Mouse (Mus musculus) ES-Bruce4 (cell line): ENCODE data around the gene Ubqln1. TPM values are rescaled to one million over a fixed set of nuclear protein-coding genes. Genes with fewer than 3 reads are reported as not detected.
A peak's percentile ranks its signal among the peaks of the same experiment; 100 is the strongest.

ENCODE experiments used
- H3K27ac ChIP-seq: 2 replicates; pipeline ENCODE4 v1.5.1; 2012; ENCODE audit warnings: low read length, inconsistent platforms; ENCODE audit not compliant: insufficient read depth
- H3K27me3 ChIP-seq: 2 replicates; pipeline ENCODE4 v1.6.1; 2012; ENCODE audit warnings: mild to moderate bottlenecking, low read length, inconsistent platforms; ENCODE audit not compliant: control insufficient read depth, poor library complexity, insufficient read depth, severe bottlenecking
- H3K36me3 ChIP-seq: 2 replicates; pipeline ENCODE4 v1.6.1; 2012; ENCODE audit warnings: inconsistent platforms, mild to moderate bottlenecking, low read length, moderate library complexity; ENCODE audit not compliant: control insufficient read depth, poor library complexity, insufficient read depth, severe bottlenecking
- H3K4me1 ChIP-seq: one replicate; pipeline ENCODE4 v1.8.1; 2011; ENCODE audit warnings: low read length; ENCODE audit not compliant: control insufficient read depth, insufficient read depth
- H3K4me3 ChIP-seq: 2 replicates; pipeline ENCODE4 v1.5.1; 2011; ENCODE audit warnings: low read depth, mild to moderate bottlenecking, low read length
- H3K9ac ChIP-seq: 2 replicates; pipeline ENCODE4 v1.6.1; 2012; ENCODE audit warnings: low read depth, mild to moderate bottlenecking, inconsistent platforms; ENCODE audit not compliant: poor library complexity, severe bottlenecking
- H3K9me3 ChIP-seq: replicated peaks from 2 replicates; pipeline ENCODE4 v1.6.1; 2012; ENCODE audit warnings: mild to moderate bottlenecking, low read length, inconsistent platforms; ENCODE audit not compliant: control insufficient read depth, poor library complexity, insufficient read depth, severe bottlenecking
- CTCF ChIP-seq: IDR thresholded peaks from one replicate; pipeline ENCODE4 v1.8.1; 2011; ENCODE audit warnings: low read depth, low read length
- EP300 ChIP-seq: IDR thresholded peaks from 2 replicates; pipeline ENCODE4 v1.6.1; 2011; ENCODE audit warnings: low read depth, low read length; ENCODE audit not compliant: insufficient read depth
- POLR2A ChIP-seq: IDR thresholded peaks from one replicate; pipeline ENCODE4 v1.8.1; 2011; ENCODE audit warnings: low read length; ENCODE audit not compliant: insufficient read depth
- polyA plus RNA-seq: library from polyadenylated mRNA; stranded (reverse); fragments of >200 nt; gene quantifications from 2 replicates; pipeline ENCODE4 v1.2.4, GENCODE M21; 2011; ENCODE audit warnings: low read depth; ENCODE audit not compliant: missing spikeins, insufficient read depth, insufficient read length

The Ubqln1 gene
- polyA plus RNA-seq, 1 experiment: 182 TPM

DNA sequence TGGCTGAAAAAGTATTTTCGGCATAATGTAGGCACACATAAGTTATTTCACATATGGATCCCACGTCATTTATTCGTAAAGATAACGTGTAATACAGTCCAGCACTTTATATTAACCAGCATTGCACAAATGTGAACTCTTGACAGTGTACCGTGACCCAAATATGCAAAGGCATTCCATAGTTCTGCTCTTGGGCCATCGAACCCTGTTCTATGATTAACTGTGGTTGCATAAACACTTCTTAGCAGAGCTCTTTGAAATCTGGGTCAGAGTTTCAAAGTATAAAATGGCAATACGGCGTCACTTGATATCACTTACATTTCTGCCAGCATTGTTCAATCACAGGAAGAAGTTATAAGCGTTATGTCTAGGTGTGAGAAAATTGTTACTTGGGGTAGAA is 942 bp upstream of the Ubqln1 start:
- TF ChIP-seq POLR2A (no peak), CTCF (no peak), EP300 (no peak)
- peak overlapping the region; percentile 79 for H3K27ac ChIP-seq
- H3K4me1 ChIP-seq: no peaks in the 10 kb centered on the region
- H3K27me3 ChIP-seq: no peaks in the 10 kb centered on the region
- H3K36me3 ChIP-seq: no peaks in the 10 kb centered on the region
- peak overlapping the region; percentile 98 for H3K9ac ChIP-seq
- peak overlapping the region; percentile 84 for H3K4me3 ChIP-seq
- H3K9me3 ChIP-seq: no peaks in the 10 kb centered on the region

DNA sequence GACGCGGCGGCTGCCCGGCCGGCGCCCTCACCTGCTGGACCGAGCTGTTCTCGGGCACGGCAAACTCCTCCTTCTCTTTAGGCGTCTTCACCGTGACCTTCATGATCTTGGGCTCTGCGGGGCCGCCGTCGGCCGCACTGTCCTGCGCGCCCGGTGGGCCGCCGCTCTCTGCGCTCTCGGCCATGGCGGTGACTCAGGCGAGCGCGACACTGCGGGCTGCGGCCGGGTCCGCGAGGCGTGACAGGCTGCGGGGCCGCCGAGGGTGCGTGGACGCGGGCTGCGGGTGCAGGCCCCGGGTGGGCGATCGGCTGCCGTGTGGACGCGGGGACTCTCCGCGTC is 231 bp downstream of the Ubqln1 start:
- TF ChIP-seq POLR2A (no peak), CTCF (no peak), EP300 (no peak)
- Histone ChIP-seq H3K4me1 (no peaks in the 10 kb centered on the region), H3K4me3 (peak overlapping the region; percentile 84), H3K27ac (no peak overlapping the region), H3K27me3 (no peaks in the 10 kb centered on the region), H3K9ac (peak overlapping the region; percentile 98), H3K36me3 (no peaks in the 10 kb centered on the region; the same call in 1 of the 2 replicates), H3K9me3 (no peaks in the 10 kb centered on the region)

DNA sequence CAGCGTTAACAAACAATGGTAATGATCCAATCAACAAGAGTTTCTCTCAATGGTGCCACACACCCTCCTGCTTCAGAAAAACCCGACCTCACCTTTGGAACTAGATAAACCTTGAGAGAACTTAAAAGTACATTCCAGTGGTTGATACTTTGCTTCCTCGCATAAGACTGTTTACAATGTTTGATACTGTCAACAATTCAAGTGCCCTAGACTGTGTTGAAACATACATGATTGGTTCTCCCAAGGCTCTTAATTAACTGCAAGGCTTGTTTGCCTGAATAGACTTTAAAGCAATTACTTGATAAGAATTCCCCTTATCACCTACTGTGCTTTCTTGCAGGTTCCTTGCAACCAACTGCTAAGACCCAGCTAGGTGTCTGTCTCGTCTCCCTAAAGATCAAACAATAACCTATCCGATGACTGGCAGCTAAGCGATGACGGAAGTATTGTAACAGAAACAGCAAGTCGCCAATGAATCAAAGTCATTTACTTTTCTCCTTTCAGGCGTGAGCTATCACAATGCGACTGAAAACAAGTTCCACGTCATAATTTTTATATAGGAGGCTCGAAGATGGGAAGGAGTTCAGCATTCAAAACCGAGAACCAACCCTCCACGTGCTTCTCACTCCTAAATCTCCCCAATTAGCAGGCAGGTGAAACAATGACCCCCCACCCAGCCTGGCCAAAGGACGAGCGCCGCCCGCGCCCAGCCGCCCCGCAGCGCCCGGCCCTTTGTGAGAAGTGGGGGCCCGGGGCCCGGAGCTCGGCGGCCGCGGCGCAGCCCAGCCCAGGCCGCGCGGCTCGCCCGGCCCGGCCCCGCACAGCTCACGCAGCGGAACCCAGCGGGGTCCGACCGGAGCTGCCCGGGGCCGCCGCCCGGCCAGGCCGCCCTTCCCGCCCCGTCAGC is 854 bp downstream of the Ubqln1 start:
- no peaks in the 10 kb centered on the region for H3K27me3 ChIP-seq
- H3K27ac ChIP-seq: no peak overlapping the region
- no peaks in the 10 kb centered on the region; the same call in 1 of the 2 replicates for H3K36me3 ChIP-seq
- H3K9me3 ChIP-seq: no peaks in the 10 kb centered on the region
- TF ChIP-seq EP300: no peak
- TF ChIP-seq CTCF: no peak
- no peak for TF ChIP-seq POLR2A
- H3K4me1 ChIP-seq: no peaks in the 10 kb centered on the region
- peak overlapping the region; percentile 84 for H3K4me3 ChIP-seq
- peak overlapping the region; percentile 98 for H3K9ac ChIP-seq

DNA sequence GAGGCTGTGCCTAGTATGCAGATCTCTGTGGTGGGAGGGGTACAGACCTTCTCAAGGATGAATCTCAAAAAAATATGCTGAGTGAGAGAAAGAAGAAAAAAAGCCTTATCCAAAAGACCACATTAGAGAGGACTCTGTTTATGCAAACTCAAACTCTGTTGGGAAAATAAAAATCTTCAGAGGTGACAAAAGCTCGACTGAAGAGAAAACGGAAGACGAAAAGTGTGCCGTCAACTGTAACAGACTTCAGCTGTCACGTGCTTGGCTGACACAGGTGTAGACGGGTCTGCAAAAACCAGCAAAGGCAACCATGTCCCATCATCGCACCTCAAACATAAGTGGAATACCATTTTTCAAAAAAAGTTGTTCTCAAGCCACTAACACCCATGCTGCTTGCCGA is 1.7 kb downstream of the Ubqln1 start:
- Histone ChIP-seq H3K27me3 (no peaks in the 10 kb centered on the region), H3K9ac (no peak overlapping the region), H3K9me3 (no peaks in the 10 kb centered on the region), H3K27ac (no peak overlapping the region), H3K36me3 (no peaks in the 10 kb centered on the region; the same call in 1 of the 2 replicates), H3K4me1 (no peaks in the 10 kb centered on the region), H3K4me3 (peak overlapping the region; percentile 25; the same call in 1 of the 2 replicates)
- TF ChIP-seq EP300: no peak
- TF ChIP-seq POLR2A: no peak
- no peak for TF ChIP-seq CTCF

DNA sequence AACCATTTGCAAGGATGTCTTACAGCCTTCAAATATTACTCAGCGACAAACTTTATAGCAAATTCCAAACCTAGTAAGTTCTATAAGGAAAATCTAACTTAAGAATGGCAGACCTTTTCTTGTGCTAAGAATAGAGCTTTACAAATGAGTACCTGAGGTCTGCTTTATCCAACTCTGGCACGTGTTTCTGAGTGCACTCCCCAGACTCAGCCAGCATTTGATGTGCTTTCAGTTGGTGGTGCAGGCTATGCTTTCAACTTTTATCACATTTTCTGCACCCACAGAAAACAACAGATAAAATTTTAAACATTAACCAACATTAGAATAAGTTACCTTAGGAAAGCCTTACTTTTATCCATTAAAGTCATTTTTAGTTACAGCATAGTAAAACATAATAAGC is 2.9 kb downstream of the Ubqln1 start:
- Histone ChIP-seq H3K9ac (no peak overlapping the region), H3K27me3 (no peaks in the 10 kb centered on the region), H3K4me3 (no peak overlapping the region), H3K4me1 (no peaks in the 10 kb centered on the region), H3K36me3 (no peaks in the 10 kb centered on the region; the same call in 1 of the 2 replicates), H3K27ac (no peak overlapping the region), H3K9me3 (no peaks in the 10 kb centered on the region)
- TF ChIP-seq POLR2A (no peak), CTCF (no peak), EP300 (no peak)

DNA sequence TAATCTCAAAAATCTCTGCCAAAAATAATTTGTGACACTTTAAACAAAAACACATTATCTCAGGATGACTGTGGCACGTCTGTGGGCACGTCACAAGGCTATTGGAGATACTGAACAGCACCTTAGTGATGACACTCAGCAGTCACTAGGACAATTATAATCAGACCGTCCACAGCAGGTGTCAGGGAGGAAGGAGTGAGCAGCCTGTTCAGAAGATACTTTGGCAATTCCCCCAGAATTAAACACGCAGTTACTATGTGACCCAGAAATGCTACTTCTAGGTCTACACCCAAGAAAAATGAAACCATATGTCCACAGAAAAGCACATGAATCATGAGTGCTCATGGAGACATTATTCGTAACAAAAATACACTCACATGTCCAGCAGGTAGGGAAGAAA is 5.0 kb downstream of the Ubqln1 start:
- Histone ChIP-seq H3K27me3 (no peaks in the 10 kb centered on the region), H3K4me3 (no peak overlapping the region), H3K36me3 (no peaks in the 10 kb centered on the region; the same call in 1 of the 2 replicates), H3K27ac (no peak overlapping the region), H3K9me3 (no peaks in the 10 kb centered on the region), H3K9ac (no peak overlapping the region), H3K4me1 (no peaks in the 10 kb centered on the region)
- no peak for TF ChIP-seq CTCF
- no peak for TF ChIP-seq POLR2A
- no peak for TF ChIP-seq EP300
